Mouse (Mus musculus) Muller cell, postnatal 12 days (primary cell): ENCODE data around the gene Pcyt2.

Source experiments
- DNase-seq: peaks from one replicate; pipeline ENCODE4 v3.0.0-alpha.2; 2015; ENCODE audit errors: inconsistent ontology term

Gene Pcyt2

DNA sequence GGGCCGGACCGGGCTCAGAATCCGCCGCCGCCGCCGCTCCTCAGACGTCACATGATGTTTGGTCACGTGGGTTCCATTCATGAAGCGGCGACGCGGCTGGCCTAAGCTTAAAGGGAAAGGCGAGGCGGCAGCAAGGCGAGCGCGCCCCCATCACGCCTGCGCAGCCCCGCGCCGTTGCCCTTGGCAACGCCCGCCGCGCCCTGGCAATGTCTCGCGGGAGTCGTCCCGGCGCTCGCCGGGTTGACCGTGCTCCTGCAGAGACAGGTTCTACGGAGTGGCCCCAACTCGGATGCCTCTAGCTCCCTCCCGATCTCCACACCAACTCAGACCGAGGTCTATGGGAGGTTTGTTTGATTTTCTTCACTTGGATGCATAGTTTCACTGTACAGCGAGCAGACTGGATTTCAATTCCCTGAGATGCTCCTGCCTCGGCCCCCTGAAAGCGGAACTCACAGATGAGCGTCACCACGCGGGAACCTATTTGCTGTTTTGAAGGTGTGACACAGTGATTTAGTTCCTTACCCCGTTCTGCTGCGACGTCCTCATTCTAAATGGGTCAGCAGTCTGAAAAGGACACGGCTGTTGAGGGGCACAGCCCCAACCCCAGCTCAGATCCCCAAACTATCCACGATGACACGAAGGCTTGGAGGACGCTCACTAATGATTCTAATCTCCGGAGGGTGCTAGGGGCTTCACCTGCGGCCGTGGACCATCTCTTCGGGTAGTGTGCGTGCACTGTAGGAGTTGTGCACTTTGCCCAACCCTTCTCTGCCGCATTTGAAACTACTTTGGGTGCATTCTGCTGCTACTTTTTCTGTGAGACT, 16.0 kb upstream of the Pcyt2 start, which contains the start of gene Mafg:
Gene Mafg, minus strand, starts transcription at position 81 of the 824 bp plus-strand sequence.
- DNase-seq, result peak; percentile 95

DNA sequence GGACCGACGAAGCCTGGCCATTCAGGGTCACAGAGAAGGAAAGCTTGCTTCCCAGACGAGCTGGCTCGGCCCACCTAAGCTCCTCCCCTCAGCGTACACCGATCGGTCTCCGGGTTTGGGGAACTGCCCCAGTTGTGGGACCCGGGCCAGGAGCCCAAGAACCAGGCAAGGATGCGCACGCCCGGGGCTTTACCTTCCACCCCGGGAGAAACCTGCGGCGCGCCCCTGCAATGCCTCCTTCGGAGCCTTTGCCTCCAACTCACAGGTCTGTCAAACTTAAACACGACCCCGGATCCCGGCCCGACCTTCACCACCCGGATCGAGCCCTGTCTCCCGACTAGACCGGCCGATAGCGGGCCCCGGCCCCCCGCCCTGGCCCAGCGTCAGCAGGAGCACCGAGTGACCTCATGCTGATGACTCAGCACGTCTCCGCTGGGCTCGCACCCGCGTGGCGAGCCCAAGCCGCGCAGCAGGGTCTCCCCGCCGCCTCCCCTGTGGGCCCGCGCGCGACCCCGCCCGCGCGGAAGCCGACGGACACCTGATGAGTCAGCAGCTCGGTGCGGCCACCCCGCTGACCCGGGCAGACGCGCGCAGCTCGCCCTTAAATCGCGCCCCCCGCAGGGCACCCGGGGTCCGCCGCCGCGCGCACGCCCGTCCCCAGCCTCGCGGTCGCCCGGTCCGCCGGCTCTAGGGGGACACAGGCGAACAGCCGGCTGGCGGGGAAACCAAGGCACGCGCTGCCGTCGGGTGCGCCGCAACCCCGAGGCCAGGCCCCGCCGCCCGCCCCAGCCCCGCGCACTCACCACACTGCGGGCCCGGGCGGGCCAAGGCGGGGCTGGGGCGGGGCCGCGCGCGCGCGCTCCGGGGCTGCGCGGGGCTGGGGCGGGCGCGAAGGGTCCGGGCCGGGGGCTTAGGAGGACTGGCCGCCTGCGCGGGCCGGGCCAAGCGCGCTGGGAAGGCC, 15.1 kb upstream of the Pcyt2 start:
- peak; percentile 88 for DNase-seq

DNA sequence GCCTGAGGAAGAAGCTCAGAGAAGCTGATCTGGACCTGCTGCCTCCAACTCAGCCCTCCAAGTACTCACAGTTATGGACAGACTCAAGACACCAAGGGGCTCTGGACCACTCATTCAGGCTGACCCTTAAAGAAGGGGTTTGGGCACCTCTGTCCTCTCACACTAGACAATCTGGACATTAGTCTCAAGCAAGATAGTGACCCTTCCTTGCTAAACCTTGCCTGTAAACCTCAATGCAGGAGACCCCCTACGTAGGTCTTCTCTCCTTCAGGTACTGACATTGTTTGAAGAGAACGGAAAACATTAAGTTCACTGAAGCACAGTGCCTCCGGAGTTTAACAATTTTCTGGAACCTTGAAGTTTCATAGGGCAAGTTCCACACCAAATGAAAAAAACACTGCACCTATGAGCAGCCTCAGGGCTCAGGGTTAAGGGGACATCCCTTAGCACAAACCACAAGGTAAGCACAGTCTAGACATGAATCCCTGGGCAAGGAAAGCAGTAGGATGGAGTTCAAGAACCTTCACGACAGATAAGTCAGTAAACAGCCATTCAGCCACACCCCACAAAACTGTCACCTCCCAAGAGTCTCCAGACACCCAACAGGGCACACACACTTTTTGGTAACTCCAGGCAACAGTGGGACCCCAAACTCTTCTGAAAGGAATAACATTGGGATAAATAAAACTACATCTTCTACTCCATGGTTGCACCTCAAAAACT, 14.2 kb upstream of the Pcyt2 start:
- DNase-seq, result no peak

DNA sequence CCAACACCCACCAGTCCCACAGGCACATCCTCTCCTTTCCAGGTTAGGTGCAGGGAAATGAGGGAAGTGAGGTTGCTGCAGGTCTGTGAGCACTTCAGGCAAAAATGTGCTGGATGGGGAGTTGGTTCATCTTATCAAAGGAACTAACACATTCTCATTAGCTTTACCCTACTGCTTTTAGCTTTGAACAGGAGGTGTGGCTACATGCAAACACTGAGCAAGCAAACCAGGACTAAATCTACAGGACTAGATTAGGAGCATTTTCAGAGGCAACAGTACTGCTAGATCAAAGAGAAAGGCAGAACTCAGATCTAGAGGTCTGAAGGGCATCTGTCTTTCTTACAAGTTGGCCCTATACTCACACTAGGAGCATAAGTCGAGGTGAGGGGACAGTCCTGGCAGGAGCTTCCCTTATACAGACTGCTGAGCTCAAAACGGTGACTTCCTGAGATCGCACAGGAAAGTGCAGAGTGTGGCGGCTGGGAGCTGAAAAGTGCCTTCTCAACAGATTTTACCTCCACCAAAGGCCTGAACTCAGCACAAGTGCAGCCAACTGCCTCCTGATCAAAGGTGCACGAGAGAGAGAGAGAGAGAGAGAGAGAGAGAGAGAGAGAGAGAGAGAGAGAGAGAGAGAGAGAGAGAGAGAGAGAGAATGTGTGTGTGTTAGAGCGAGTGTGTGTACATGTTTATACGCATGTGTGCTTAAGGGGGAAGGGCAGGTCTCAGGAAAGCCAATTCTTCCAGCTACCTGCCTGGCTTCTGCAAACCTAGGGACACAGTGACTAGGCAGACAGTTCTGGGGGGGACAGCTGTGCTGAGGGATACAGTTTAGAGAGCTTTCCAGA, 13.4 kb upstream of the Pcyt2 start:
- DNase-seq, result no peak

DNA sequence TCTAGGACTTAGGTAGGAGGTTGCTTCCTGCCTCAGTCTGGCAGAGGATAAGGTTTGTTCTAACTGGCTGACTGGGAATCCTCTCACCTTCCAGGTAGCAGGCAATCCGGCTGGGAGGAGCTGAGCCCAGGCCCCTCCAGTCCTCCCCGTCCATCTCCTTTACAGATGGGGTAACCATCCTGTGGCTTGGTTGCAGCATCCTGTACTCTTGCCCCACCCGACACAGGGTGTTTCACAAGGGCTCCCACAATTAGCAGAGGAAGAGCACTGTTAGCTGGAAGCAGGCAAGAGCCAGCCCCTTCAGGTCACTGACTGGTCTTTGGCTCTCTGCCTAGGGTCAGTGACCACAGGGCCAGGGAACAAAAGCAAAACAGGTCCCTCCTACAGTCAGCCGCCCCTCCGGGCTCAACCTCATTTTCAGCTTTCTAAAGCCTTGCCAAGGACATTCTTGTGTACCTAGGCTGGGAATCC, 12.7 kb upstream of the Pcyt2 start:
- DNase-seq, result peak; percentile 82

DNA sequence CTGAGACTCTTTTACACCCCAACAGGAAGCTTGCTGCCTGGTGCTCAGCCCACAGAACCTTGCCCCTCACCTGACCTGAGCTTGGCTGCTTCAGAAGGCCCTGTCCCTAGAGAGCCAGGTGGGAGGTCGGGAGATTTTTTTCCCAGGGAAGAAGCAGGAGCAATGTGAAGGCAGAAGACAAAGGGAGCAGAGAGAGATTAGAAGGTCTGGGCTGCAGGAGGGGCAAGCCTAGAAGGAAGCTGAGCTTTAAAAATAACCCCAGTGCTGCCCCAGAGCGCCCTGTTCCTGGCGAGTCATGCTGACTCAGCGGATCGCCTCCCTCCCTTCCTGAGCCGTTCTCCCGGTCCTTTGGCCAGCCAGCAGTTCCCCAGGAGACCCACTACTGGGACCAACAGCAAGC, 12.2 kb upstream of the Pcyt2 start:
- DNase-seq, result peak; percentile 46

DNA sequence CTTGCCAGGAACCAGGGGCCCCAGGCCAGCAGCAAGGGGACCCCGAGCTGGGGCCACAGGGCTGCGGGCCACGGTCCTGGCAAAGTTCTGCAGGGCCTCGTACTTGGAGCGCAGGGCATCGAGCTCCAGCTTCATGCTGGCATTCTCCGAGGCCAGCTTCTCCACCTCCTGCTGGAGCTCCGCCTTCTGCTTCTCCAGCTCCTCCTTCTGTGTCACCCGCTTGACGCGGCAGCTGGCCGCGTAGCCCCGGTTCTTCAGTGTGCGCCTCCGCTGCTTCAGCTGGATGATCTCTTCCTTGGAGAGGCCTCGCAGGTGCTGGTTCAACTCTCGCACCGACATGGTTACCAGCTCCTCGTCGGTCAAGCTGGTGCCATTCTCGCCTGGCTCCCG, 11.6 kb upstream of the Pcyt2 start:
- no peak for DNase-seq

DNA sequence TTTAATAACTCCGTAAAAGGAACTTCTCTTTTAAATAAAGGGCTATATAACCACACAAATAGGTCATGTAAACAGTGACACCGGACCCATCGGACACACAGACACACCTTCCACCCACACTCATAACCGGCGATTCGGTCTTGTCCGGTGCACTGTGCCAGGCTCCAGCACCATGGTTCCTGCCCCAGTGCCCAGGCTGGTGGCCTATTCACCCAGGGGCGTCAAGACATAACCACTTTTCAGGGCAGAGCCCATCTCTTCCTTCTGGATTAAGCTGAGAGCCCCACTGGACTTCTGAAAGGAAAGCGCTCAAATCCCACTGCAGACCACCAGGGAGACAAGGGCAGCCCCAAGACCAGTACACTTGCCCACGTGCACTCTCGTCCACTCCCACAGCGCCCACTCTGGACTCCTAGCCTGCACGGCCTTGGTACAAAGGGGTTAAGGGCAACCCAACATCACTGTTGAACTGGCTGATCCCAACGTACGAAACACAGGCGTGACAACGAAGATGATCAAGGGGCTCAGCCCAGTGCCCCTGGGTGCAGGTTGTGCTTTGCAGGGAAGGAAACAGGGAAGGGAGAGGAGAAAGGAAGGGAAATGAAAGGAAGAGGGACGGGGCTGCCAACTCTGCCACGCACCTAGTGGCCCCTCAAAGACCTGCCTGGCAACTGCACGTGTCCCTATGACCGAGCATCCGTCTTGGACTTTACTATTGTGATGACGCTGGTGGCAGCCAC, 11.0 kb upstream of the Pcyt2 start:
- DNase-seq, result no peak

DNA sequence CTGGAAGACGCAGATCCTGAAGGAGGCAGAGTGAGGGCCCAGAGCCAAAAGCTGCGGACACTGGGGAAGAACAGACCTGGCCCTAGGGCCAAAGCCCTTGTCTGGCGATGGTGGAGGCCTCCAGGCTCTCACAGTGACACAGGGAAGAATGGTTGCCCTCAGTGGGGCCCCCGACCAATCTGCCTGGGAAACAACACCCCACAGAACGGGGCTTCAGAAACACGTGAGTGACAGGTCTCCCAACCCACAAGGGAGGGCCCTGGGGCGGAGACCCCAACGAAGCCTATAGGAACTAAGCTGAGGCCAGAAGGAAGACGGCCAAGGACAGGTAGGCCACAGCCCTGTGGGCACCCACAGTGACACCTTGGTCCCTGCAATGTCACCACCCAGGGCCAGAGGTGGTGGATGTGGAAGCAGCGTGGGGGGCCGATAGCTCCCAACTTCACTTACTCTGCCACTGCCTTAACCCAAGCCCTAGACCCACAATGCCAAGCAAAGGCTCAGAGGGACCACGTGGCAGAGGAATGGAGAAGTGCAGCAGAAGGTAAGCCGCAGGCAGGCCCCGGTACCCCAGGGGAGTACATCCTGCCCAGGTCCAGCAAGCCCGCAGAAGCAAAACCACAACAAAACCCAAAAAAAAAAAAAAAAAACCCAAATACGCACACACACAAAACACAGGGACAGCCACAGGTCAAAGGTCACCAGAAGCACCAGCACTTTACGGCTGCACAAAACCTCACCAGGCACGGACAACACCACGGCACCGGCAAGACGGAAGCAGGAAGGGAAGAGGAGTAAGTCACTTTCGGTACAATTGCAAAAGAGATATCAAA, 9.9 kb upstream of the Pcyt2 start:
- DNase-seq, result no peak

DNA sequence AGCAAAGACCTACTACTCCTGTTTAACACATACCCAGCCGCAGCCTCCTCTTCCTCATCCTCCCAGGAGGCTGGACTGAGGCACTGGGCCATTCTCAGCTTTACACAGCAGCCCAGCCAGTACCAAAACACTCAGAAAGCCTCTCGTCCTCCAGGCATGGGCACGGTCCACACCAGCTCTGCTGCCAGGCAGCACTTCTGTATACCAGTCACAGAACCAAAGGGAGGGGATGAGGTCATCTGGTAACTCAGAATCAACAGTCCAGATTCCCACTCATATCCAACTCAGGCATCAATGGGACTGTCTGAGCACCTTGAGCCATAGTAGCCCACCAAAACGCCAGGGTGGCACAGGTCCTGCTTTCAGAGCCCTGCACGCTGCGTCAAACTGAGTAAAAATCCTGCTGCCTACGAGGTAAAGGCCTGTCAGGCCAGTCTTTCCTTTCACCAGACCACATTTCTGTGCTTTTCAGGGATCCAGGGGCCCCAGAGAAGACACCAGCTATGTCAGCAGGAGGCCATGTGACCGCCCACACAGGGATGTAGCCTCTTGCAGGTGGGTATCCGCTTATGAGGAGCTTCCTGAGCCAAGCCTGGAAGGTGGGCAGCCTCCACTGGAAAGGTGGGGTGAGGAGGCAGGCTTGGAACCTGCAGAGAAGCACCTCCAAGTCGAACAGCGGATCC, 9.2 kb upstream of the Pcyt2 start:
- no peak for DNase-seq

DNA sequence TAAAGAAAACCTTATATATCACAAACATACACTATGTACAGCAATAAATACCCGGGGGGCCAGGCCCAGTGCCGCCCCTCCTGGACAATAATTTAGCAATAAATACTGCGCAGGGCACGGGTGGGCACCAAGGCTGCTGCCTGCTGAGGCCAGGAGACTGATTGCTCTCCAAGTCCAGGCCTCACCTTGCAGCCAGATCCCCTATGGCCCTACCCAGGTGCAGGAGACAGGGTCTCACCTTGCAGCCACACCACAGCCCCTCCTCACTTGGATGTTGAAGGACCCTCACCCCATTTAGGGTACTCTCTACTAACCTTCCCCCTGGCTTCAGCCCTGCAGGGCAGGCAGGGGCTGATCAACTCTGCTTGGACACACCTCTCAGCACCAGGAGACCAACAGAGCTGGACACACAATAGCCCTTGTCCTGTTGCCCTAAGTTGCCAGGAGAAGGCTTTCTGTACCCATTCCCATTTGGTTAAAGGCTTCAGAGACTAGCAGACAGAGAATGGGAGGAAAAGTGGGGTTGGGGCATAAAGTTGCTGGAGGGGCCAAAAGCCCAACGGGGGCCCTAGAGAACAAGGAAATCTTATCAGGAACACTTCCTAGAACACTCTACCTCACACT, 7.5 kb upstream of the Pcyt2 start, which contains the start of gene Sirt7:
Gene Sirt7, minus strand, starts transcription at position 89 of the 624 bp plus-strand sequence.
- no peak for DNase-seq

DNA sequence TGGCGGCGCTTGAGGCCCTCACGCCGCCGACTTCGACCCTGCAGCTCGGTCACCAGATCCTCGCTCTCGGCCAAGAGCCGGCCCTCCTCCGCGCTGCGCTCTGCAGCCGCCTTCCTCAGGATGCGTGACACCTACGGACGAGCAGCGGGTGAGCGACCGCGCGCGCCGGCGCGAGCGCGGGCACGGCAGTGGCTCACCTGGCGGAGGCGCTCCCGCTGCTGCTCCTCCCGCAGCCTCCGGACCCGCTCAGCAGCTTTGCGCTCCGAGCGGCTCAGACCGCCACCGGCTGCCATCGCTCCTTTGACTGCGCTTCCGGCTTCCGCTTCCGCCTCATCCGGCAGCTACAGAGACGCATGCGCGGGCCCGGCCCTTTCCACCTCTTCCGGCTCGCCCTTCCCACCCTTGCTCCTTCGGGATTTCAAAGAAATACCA, 7.0 kb upstream of the Pcyt2 start:
- DNase-seq, result peak; percentile 81

DNA sequence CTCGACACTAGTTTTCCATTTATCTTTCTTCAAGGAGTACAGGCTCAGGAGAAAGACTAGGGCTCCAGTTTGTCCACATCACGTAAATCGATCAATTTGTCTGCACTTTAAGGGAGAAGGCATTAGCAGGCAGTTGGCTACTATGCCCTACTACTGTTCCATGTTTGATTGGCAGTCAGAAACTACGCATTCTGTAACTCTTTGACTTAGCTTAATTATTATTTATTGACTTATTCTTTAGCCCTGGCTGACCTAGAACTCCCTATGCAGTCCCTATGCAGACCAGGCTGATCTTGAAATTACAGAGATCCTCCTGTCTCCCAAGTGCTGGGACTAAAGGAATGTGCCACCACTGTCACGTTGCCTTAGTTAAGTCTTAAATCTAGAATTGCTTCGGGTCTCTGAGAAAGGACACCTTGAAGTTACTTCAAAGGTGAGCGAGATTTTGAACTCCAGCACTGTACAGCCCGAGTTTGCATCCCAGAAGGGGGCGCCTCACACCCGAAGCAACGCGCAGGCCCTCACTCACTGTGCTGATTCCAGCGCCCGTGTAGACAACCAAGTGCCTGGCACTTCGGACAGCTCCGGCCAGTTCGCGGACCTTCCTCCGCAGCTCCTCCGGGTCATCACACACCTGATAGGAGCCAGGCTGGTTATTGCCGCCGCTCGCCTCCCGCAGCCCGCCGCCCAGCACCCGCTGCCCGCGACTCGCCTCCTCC, 6.4 kb upstream of the Pcyt2 start:
- DNase-seq, result peak; percentile 71

DNA sequence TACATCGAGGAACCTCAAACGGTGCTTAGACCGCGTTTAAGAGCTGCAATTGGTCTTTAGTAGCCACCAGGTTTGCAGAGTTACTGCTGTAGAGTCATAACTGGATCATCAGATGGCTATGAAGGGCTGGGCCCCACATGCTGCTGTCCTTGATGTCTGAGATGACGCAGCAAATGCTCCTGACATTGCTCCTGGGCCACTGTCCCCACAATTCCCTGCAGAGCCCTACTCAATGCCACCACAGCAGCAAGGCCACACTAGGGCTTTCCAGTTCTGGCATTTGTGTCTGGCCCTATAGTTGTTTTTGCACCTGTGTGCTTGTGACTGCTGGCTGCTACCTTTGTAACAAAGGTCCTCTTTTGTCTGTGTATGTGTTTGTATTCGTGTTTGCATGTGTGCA, 5.1 kb upstream of the Pcyt2 start:
- no peak for DNase-seq

DNA sequence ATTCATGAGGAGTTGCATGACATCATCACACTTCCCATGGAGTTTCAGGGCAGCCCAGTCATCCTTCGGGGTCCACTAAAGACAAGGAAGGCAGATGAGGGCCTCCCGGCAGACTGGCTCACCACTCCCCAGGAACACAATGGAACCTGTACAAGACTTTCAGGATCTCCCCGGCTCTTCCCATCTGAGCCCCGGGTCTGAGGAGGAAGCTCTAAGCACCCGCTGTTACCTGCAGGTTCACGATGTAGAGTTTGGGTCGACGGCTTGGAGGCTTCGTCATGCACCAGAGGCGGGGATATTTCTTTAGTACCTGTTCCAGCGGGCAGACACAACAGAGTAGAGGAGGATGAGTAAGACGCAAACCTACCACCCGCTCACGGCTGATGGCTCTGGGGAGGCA, 2.5 kb upstream of the Pcyt2 start:
- DNase-seq, result no peak

DNA sequence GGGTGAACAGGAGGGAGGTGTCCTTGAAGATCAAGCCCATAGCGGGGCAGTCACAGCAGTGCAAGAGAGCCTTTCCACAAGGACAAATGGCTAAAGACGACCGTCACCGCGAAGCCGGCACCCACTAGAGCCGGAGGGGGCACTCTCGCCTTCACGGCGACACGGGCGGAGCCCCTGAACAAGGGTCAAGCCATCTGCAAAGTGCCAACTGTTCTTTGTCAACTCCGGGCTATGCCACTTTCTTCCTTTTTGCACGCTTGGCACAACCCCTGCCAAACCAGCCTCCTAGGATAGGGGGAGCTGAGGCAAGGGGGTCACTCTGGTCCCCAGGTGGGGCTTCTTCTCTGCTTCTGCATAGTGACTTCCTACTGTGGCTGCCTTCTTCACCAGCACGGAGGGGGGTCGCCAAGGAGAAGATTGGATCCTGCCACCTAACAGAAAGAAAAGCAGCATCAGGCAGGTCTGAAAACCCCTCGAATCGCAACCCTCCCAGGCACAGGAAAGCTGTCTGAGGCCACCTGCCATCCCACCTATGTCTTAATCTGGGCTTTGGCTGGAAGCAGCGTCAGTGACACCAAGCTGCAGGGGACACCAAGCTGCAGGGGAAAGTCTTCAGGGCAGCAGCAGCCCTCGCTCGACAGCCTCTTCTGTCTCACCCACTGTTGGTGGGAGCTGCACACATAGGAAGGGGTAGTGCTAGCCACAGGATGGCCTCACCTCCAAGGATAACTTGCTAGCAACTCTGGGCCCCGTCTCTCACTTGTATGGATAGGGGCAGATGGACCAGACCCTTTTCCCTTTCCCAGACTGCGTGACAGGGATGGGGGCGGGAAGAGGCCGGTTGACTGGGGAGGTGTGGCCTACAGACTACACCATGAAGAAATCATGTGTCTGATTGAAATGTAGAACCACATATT, 1.1 kb upstream of the Pcyt2 start:
- DNase-seq, result no peak
